Mouse (Mus musculus): ENCODE results near the gene Nek2.

GRCm38 (mm10) chr1:191802093-191802819 lies 19.0 kb upstream of the Nek2 start:
- TF ChIP-seq CTCF (IDR thresholded peaks at IDR 0.05; ENCODE audit: low read depth) (no peak), EP300 (IDR thresholded peaks at IDR 0.05; ENCODE audit: low read depth) (no peak)
